Mouse (Mus musculus) heart, adult 8-10 months (tissue): Measurements from ENCODE around the gene C87436. TPM values are rescaled to one million over a fixed set of nuclear protein-coding genes. Genes with fewer than 3 reads are reported as not detected.
A peak's percentile ranks its signal among the peaks of the same experiment; 100 is the strongest.
"Not testable (repeated sequence)": the region's sequence is repeated elsewhere in the genome, so short reads cannot be mapped to it uniquely, and the experiment has no call there.

Experiments
- DNase-seq: peaks from one replicate; pipeline ENCODE4 v3.0.0; 2022; ENCODE audit warnings: low spot score
- total RNA-seq, 4 experiments: library from RNA; stranded (reverse); gene quantifications; 2 replicates each; pipeline ENCODE4 v1.2.4; 2022

The C87436 gene
- total RNA-seq, 4 experiments from 2014 or later, result 9.6 to 11.6 (median 10.0) TPM

DNA sequence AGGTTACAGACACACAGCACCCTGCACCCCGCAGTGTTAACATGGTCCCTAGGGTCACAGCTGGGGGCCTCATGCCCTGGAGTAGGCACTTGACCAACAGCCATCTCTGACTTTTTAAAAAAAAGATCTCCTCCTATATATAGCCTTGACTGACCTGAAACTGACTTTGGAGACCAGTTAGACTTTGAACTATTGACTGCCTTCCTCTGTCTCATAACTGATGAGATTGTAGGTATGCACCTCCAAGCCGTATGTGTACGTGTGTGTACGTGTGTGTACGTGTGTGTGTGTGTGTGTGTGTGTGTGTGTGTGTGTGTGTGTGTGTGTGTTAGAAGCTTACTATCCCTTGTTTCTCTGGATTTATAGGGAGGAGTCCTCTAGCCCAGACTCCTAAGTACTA lies 43.7 kb downstream of the C87436 start:
- no peak for DNase-seq

DNA sequence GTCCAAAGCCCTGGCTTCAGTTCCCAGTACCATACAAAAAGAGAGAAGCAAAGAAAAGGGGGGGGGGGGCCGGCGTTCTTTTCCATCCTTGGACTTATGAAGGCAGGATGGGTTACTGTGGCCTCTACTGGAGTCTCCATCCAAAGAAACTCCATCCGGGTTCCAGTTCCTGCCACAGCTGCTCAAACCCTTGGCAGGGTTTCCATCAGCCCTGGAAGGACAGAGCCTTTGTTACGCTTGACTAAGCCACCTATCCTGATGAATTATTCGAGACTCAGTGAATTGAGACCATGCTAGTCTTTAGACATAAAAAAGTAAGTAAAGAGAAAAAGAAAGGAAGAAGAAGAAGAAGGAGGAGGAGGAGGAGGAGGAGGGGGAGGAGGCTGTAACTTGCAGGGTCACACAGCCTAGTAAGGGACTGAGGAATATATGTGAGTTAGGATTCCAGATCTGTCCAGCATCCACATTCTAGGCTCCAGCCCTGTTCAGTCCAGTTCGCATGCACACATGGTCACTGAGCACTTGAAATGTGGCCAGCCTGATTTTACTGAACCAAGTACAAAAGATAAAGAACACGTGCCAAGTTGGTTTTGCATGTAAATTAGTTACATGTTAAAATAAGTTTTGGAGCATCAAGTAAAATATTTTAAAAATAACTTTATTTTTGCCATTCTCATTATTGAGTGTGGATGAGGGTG lies 47.9 kb downstream of the C87436 start:
- no peak for DNase-seq

DNA sequence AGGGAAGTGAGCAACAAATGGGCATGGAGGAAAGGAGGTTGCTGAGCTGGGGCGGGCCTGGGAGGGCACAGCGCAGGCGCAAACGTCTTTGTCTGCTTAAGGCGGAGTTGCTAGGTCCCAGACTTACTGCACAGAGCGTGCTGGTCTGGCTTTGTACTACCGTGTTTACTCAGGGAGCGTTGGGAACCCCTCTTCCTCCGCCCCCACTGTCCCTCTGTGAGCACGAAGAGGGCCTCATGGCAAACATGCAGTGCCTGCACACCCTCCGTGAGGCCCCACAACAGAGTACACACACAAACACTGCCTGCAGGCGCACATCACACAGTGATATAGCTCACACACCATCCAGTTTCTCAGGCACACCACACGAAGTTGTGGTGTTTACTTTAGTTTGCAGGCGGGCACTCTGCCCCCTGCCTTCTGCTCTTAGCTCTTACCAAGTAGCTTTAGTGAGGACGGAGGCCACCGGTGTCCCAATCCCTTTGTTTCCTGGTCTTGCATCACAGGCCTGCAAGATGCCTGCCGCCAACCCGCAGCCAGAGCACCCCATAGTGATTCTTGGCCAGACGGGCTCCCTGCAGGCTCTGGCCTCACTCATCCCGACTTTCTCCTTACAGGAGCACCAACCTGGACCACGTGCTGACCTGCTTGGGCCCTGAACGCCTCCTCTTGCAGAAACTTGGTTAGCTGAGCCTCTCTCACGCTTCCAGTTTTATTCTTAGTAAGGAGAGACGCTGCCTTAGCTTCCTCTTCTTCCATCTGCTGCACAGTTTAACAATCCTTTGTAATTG lies 49.4 kb downstream of the C87436 start:
- peak; percentile 87 for DNase-seq

DNA sequence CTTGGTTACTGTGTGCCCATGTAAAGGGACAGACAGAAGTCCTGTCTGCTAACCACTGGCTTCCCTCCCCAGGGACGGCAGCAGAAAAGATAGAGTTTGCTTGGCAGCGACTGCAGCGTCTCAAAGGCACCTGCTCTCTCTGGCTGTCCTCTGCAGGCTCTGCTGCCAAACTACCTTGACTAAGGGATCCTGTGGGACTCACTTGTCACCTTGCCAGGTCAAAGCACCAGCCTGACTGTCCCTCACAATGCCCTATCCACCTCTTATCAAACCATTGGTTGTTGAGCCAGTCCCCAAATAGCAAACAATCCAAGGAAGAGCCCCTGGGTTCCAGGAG lies 49.9 kb downstream of the C87436 start:
- peak; percentile 48 for DNase-seq

DNA sequence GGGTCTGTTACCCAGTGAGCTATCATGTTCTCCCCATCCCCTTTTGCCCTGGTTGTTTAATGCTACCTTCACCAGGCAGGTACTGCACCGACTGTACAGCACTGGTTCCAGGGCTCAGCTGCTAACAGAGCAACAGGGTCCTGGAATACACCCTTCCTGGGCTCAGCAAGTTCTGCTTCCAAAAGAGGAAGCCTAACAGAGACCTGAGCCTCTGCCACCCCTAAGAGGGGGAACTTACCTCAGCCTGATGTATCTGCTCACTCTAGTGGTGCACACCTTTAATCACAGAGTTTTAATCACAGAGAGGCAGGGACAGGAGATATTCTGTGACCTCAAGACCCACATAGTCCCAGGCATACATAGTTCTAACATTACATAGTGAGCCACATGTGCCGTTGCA lies 51.8 kb downstream of the C87436 start:
- no peak for DNase-seq

DNA sequence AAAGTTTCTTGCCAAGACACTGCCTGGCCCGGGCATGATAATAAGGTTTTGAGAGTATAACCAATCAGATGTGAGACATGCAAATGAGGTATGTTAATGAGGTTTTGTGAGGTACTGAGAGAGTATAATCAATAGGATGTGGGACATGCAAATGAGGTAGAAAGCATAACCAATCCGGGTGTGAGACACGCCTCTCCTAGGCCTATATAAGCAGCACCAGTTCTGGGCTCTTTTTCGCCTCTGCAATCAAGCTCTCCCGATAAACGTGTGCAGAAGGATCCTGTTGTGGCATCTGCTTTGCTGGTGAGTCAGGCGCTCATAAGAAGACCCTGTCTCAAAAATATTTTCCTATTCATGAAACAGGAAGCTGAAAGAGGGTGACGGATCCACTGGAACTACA lies 52.2 kb downstream of the C87436 start:
- not testable (repeated sequence) for DNase-seq

DNA sequence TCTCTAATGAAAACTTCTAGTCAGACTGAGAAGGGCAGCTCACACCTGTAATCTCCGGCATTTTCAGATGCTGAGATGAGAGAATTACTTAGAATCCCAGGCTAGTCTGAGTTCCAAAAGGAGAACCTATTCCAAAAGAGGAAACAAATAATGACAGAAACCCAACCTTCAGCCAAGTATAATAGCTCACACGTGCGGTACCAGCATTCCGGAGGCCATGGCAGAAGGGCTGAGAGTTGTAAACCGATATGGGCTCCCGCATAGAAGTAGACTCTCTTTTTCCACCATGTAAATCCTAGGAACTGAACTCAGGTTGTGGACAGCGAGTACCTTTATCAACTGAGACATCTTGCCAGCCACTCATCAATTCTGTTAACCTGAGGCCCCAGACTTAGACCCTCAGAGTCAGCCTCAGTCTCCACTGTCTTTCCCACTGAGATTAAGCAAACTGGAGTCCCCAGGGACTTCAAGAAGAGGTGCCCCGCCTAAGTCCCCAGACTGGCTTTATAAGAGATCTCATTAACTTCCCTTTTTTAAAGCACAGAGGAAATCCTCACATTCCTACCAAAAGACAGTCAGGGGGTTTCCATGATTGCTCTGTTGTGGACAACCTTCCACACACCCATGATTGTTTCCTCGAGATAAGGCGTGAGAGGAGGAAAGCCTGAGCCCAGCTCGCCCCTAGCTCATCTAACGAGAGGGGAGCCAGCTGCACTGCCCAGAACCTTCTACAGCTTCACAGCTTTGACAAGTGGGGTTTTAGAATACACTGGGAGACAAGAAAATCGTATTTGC lies 55.5 kb downstream of the C87436 start:
- peak; percentile 59 for DNase-seq

DNA sequence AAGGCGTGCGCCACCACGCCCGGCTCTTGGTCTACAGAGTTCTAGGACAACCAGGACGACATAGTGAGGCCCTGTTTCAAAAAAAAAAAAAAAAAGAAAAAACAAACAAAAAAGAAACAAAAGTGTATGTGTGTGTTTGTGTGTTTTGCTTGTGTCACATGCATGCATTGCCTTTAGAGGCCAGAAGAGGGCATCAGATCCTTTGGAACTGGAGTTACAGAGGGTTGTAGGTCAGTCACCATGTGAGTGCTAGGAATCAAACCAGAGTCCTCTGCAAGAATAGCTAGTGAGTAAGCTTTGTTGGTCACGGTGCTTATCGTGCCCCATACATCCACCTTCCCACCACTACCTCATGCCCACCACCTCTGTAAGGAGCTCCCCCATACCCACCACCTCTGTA lies 56.6 kb downstream of the C87436 start:
- DNase-seq, result no peak

DNA sequence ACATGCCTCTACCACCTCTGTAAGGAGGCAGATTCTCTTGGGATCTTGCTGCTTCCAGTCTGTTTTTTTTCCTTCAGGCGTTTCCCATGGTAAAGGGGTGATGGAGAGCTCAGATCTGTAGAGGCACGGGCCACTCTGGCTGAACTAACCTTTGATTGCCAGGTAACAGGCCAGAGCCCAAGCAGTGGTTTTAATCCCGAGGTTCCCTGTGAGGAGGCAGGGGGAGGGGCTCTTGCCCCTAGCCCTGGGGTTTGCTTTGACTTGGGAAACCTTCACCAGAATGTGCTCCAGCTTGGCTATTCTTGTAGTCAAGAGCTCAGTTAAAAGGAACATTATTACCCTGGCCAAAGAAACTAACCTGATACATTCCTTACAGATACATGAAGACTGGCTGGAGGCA lies 57.5 kb downstream of the C87436 start:
- no peak for DNase-seq

DNA sequence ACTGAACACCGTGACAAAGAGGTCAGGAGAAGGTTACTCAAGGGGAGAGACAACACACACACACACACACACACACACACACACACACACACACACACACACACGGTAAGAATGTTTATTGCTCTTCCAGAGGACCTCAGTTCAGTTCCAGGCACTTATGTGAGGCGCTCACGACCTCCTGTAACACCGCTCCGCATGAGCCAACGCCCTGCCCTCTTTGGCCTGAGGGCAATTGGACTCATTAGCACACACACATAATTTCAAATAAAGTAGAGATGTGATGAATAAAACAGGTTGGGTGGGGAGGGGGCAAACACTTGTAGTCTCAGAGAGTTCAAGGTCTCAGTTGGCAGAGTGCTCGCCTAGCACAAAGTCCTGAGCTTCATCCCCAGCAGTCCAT lies 58.0 kb downstream of the C87436 start:
- no peak for DNase-seq

DNA sequence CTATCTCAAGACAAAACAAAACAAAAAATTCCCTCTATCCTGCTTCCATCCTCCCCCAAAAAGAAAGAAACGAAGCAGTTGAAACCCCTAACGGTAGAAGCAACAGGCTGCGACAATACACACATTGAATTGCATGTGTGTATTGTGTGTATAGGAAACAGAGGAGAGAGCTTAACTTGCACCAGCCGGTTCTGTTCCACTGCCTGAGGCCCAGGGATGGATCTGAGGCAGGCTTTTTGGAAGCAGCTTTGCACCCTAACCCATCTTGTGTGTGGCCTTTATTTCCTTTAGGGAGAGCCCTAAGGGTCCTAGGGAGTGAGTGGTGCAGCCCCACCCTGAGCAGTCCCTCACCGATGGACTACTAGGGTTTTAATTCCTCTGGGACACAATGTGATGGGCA lies 58.4 kb downstream of the C87436 start:
- no peak for DNase-seq

DNA sequence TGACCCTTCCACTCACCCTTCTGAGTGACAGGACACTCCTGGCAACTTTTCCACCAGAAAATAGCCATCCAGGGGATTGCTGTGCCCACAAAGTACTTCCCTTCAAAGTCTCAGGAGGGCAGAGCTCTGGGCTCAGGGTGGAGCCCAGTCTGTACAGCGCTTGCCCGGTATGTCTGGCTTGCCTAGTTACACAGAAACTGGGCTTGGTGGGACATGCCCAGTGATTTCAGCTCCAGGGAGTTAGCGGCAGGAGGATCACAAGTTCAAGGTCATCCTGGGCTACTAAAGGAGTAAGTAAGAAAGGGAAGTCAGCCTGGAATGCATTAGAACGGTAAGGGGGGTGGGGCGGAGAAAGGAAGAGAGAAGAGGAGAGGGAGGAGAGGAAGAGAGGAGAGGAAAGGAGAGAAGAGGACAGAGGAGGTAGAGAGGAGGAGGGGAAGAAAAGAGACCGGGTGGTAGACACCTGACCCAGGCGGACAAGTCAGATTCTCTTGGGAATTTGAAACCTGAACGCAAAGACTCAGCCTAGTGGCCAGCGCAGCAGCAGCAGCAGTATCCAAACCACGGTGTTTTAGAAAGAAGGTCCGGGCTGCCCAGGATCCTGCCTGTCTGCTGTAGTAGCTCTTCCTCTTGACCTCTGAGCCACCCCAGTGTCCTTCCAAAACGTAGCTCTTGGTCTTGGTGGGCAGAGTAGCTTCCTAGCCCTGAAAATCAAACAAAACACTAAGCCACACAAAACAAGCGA lies 59.1 kb downstream of the C87436 start:
- DNase-seq, result peak; percentile 36

DNA sequence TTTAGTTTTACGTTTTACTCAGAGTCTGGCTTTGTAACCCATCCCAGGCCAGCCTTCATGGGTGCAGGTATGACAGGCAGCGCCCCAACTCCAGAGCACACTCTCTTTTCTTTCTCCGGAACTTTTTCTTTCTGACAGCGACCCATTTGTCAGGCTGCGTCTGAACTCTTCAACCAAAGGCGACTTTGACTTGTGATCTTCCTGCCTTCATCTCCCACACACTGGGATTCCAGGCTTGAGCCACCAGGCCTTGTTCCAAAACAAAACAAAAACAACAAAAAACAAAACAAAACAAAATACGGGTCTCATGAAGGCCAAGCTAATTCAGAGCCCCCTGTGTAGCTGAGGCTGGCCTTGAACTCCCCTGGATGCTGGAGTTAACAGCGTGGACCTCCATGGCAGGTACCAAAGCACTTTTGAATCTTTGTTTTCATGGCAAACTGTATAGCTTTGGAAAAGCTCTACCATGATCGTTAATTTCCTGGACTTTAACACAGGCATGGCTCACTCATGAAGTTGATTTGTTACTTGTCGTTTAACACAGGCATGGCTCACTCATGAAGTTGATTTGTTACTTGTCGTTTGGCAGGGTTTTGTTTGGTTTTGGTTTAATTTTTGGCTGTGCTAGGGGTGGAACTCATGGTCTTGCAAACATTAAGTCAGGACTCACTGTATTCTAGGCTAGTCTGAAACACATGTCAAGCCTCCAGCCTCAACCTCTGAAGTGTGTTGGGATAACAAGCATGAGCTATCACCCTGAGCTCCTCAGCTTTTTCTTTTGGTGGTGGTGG lies 60.0 kb downstream of the C87436 start:
- DNase-seq, result no peak

DNA sequence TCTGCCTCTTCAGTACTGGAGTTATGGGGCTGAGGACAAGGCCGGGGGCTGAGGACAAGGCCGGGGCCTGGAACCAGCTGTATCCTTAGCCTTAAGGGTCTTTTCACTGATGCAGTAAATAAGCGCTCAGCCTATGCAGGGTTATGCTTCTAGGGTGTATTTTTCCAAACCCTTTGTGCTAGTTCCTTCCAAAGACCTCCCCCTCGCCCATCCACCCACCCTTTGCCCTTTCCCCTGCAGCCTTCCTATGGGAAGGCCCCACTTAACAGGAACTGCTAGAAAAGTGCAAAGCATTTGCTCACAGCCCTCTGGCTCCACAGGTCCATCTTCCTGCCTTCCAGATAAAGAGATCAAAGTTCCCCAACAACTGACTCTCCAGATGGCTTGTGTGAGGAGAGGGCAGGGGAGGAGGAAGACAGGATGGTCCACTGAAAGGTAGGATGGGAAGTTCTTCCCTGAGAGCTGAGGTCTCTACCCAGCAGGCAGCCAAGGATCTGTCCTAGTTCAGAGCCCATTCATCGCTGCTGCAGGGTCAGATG lies 61.5 kb downstream of the C87436 start:
- no peak for DNase-seq

DNA sequence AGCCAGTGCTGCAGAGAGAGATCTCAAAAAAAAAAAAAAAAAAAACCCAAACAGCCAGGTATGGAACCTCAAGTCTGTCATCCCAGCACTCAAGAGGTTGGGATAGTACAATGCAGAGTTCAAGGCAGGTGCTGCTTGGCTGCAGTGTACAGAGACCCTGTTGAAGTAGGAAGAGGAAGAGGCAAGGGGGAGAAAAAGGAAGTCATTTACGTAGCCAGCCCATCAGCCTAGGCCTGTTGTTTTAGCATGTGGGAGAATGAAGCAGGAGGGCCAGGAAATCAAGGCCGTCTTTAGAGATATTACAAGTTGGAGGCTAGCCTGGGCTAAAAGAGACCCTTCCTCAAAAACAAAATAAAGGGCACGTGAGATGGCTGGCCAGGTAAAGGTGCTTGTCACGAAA lies 65.3 kb downstream of the C87436 start:
- DNase-seq, result no peak

DNA sequence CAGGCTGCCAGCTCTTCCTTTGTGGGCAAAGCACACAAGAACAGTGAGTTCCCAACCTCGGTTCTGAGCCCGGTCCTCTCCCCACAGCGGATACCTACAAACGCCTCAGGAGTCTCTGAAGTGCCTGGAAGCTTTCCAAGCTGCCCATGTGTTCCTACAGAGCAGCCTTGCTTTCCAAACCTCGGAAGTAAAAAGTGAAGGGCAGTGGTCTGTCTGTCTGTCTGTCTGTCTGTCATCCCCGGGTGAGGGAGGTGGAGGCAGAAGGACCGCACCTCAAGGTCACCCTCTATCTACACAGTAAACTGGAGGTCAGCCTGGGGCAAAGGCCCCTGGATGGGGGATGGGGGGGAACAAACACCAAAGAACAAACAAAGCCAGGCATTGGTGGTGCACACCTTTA lies 67.5 kb downstream of the C87436 start:
- no peak for DNase-seq

DNA sequence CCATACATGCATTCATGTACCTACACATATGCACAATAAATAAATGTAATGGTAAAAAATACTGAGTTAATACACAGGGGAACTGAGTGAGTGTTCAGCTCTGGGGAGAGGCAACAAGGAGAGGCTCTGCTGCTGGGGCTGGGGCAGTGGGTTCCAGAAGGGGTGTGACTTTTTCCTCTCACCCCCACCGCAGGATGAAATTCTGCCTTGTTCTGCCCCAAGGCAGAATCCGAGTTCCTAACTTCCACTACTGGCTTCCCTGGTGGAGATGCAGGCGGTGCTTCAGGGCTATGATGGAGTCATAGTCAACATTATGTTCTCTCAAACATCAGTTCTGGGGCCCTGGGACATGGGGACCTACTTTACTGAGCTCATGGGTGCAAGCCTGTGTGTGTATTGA lies 68.1 kb downstream of the C87436 start:
- no peak for DNase-seq

DNA sequence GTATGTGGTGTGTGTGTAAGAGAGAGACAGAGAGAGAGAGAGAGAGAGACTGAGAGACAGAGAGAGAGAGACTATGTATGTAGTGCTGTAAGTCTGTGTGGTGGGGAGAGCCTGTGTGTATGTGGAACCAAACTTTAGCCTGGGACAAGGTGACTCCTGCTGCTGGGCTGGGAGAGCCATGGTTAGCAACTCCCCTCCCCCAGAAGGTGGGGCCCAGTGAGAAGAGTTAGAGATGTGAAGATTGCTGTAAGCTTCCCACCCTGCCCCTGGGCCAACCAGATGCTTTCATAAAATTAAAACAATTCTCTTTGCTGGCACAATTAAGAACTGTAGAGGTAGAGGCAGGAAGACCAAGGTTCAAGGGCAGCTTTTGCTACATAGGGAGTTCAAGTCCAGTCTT lies 68.9 kb downstream of the C87436 start:
- DNase-seq, result no peak

DNA sequence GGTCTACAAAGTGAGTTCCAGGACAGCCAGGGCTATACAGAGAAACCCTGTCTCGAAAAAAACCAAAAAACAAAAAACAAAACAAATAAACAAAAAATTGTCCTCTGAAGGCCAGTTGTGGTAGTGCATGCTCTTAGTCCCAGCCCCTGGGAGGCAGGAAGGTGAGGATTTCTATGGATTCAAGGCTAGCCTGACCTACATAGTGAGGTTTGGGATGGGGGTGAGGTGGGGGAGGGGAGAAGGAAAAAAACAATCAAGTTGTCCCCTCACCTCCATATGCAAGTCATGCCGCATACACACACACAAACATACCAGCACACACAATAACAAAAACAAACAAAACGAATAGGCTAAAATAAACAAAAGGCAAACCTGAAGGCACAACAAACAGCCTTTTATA lies 70.6 kb downstream of the C87436 start:
- DNase-seq, result no peak

DNA sequence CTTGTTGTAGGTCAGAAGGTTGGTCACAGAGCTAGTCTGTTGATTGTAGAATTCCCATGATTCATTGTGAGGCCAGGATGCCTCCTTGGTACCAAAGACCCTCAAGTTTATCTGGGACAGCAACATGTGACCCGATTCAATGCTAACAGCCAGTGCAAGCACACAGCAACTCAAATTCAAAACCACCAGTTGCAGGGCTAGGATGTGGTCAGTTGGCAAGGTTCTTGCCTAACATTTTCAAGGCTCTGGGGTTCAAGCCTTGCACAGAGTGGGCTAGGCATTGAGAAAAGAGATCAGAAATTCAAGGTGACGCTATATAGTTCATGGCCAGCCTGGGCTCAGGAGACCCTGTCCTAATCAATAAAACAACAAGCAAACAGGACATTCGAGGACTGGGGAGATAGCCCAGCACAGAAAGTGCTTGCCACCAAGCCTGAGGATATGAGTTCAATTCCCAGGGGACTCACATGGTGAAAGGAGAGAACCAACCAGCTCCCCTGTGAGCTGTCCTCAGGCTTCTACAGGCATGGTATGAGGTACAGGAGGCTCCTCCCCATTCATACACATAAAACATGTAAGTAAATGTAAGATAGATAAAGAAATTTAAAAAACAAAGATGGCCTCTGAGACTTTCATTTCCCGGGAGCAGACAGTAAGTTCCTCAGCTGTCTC lies 71.2 kb downstream of the C87436 start:
- DNase-seq, result no peak
